Mouse (Mus musculus): ENCODE measurements around the gene Bean1. TPM values are rescaled to one million over a fixed set of nuclear protein-coding genes. Genes with fewer than 3 reads are reported as not detected.

The Bean1 gene
- total RNA-seq, 2 experiments from 2014 or later = 11.0 to 11.6 TPM

Other genes with a start within 250 kb of the Bean1 start
- gene Cdh5, start 68.8 kb upstream of the Bean1 start, total RNA-seq (2021) = 10 to 100 TPM; 10.4 to 11.6 TPM
- gene Tk2, start 78.1 kb downstream of the Bean1 start, total RNA-seq (2021) = 10 to 100 TPM; 41.3 to 41.5 TPM
- gene Cklf, start 80.4 kb downstream of the Bean1 start, total RNA-seq (2021) = 1 to 10 TPM; 4.9 to 9.4 TPM
- gene Cmtm2a, start 122.7 kb downstream of the Bean1 start, total RNA-seq (2021) = not detected
- gene Gm45711, start 139.6 kb downstream of the Bean1 start, total RNA-seq (2021) = not detected
- not detected for gene Cmtm1, start 139.7 kb downstream of the Bean1 start, total RNA-seq (2021)
- gene Gm11020, start 151.1 kb downstream of the Bean1 start, total RNA-seq (2021) = not detected
- gene Cmtm2b, start 151.8 kb downstream of the Bean1 start, total RNA-seq (2021) = not detected
- 10 to 100 TPM; 11.9 to 12.1 TPM for gene Cmtm3, start 169.0 kb downstream of the Bean1 start, total RNA-seq (2021)
- 10 to 100 TPM; 79.5 to 82.1 TPM for gene Cmtm4, start 225.4 kb downstream of the Bean1 start, total RNA-seq (2021)